Mouse (Mus musculus): ENCODE measurements around the gene Cela3a. TPM values are rescaled to one million over a fixed set of nuclear protein-coding genes. Genes with fewer than 3 reads are reported as not detected.

The Cela3a gene
- polyA plus RNA-seq, 1 experiment from 2014 or later = not detected

DNA sequence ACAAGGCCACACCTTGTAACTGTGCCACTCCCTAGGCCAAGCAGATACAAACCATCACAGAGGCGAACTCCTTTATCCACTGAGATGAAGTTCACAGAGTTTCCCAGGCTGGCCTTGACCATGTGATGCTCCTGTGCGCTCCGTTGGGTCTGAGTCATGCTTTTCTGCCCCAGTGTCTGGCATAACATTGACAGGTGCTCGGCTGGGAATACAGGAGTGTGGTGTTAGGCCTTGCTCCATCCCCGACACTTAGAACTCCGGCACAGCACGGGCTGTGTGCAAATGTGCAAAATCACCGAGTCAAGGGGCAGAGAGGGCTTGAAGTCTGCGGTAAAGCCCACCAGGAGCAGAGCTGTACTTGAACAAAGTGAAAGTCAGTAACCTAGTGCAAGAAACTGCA is 16.7 kb downstream of the Cela3a start:
- Histone ChIP-seq H3K9ac (ENCODE audit: low read depth, low read length) (no peak overlapping the region), H3K27ac (ENCODE audit: low read depth, low read length) (no peak overlapping the region), H3K4me2 (replicated peaks; ENCODE audit: low read depth, low read length) (no peak overlapping the region), H3K9me3 (ENCODE audit: control insufficient read depth, low read length) (no peaks in the 10 kb centered on the region), H3K4me3 (ENCODE audit: low read length) (no peak overlapping the region), H3K36me3 (ENCODE audit: control insufficient read depth, insufficient read depth, low read length) (no peaks in the 10 kb centered on the region), H3K27me3 (ENCODE audit: control insufficient read depth, insufficient read depth, low read length) (no peaks in the 10 kb centered on the region), H3K4me1 (ENCODE audit: control insufficient read depth, insufficient read depth, low read length) (no peaks in the 10 kb centered on the region)
- 69% methylated on average over 9 of the region's 9 CpGs for WGBS
- ATAC-seq (ENCODE audit: low FRiP score, low TSS enrichment) = no peak

DNA sequence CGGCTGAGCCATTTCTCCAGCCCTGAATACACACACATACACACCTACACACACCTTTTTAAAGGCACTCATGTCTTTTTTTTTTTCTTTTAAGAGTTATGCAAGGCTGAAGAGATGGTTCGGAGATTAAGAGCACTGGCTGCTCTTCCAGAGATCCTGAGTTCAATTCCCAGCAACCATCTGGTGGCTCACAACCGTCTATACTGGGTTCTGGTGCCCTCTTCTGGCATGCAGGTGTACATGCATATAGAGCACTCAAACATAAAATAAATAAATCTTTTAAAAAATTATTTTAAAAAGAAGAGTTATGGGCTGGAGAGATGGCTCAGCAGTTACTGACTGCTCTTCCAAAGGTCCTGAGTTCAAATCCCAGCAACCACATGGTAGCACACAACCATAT is 18.3 kb downstream of the Cela3a start:
- H3K27ac ChIP-seq (ENCODE audit: low read depth, low read length) = no peak overlapping the region
- H3K9ac ChIP-seq (ENCODE audit: low read depth, low read length) = no peak overlapping the region
- H3K4me1 ChIP-seq (ENCODE audit: control insufficient read depth, insufficient read depth, low read length) = peaks cover 3% of the 10 kb centered on the region; the same call in 1 of the 2 replicates
- H3K27me3 ChIP-seq (ENCODE audit: control insufficient read depth, insufficient read depth, low read length) = no peaks in the 10 kb centered on the region
- no peak for ATAC-seq (ENCODE audit: low FRiP score, low TSS enrichment)
- H3K4me2 ChIP-seq (replicated peaks; ENCODE audit: low read depth, low read length) = no peak overlapping the region
- H3K36me3 ChIP-seq (ENCODE audit: control insufficient read depth, insufficient read depth, low read length) = no peaks in the 10 kb centered on the region
- H3K9me3 ChIP-seq (ENCODE audit: control insufficient read depth, low read length) = no peaks in the 10 kb centered on the region
- H3K4me3 ChIP-seq (ENCODE audit: low read length) = no peak overlapping the region
- WGBS = 95% methylated on average over 3 of the region's 3 CpGs

DNA sequence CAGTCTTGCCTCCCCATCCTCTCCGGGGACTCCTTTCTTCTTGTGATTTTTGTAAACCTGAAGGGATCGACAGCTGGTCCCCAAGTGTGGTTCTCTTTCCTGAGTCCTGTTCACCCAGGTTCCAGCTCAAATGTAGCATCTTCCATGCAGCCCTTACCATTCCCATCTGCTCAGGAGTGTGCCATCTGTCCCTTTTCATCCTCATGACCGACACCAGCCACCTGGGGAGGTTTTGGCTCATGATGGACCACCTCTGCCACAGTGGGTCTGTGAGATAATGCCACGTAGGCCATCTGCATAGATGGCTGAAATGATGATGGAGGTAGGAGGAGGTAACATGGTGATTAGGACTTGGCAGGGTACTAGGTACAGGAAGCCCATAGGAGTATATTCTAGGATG is 19.4 kb downstream of the Cela3a start:
- Histone ChIP-seq H3K9me3 (ENCODE audit: control insufficient read depth, low read length) (no peaks in the 10 kb centered on the region), H3K9ac (ENCODE audit: low read depth, low read length) (no peak overlapping the region), H3K27me3 (ENCODE audit: control insufficient read depth, insufficient read depth, low read length) (no peaks in the 10 kb centered on the region), H3K27ac (ENCODE audit: low read depth, low read length) (no peak overlapping the region), H3K4me1 (ENCODE audit: control insufficient read depth, insufficient read depth, low read length) (peaks cover 3% of the 10 kb centered on the region; the same call in 1 of the 2 replicates), H3K4me2 (replicated peaks; ENCODE audit: low read depth, low read length) (no peak overlapping the region), H3K36me3 (ENCODE audit: control insufficient read depth, insufficient read depth, low read length) (no peaks in the 10 kb centered on the region), H3K4me3 (ENCODE audit: low read length) (no peak overlapping the region)
- ATAC-seq (ENCODE audit: low FRiP score, low TSS enrichment) = no peak
- WGBS = 91% methylated on average over 4 of the region's 4 CpGs

DNA sequence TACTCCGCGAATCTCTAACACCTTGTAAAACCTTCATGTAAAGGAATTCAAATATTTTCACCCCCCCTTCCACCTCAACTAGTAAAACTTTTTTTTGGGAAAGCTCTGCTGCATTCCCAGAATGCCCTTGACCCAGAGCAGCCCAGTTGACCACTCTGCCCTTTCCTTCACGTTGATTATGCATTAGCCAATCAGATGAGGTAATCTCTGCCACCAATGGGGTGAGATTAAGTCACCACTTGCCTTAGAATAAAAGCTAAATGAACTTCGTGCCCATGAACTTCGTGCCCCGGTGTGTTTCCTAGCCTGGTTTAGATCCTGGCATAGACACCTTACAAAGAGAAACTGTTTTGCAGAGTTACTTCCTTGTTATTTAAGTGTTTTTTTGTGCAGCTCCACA is 20.6 kb downstream of the Cela3a start:
- peak overlapping the region; percentile 86; the same call in 1 of the 2 replicates for H3K9ac ChIP-seq (ENCODE audit: low read depth, low read length)
- 51% methylated on average over 6 of the region's 6 CpGs for WGBS

DNA sequence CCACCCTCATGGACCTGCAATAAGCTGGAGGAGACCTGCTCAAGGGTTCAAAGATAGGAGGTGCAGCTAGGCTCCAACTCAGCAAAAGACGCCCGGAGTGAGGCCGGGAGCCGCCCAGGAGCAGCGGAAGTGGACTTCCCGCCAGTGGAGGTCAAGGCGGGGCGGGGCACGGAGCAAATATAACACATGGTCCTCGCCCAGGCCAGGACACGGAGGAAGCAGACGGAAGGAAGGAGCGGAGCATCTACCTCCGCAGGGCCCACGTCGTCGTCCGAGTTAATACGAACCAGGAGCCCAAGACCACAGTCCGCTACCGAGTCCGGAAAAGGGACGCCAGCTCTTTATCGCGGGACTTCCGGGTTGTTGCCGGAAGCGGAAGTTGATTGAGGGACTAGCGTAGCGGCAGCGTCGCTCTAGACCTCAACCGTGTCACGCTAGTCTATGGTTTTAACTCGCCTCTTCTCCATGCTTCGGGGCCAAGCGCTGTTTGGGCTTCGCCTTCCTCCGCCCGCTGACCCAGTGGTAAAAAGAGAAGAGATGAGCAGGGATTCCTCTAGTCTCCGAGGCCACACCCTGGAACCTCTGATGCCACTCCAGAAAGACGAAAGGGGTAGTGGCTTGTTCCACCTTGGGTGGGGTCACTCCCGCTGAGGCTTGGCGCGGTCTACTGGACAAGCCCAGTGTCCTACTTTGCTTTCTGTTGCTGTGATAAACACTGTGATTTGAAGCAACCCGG is 21.4 kb downstream of the Cela3a start:
- Histone ChIP-seq H3K36me3 (ENCODE audit: control insufficient read depth, insufficient read depth, low read length) (no peaks in the 10 kb centered on the region), H3K4me2 (replicated peaks; ENCODE audit: low read depth, low read length) (peak overlapping the region; percentile 87), H3K4me3 (ENCODE audit: low read length) (peak overlapping the region; percentile 81), H3K27ac (ENCODE audit: low read depth, low read length) (peak overlapping the region; percentile 96), H3K27me3 (ENCODE audit: control insufficient read depth, insufficient read depth, low read length) (no peaks in the 10 kb centered on the region), H3K9ac (ENCODE audit: low read depth, low read length) (peak overlapping the region; percentile 86), H3K9me3 (ENCODE audit: control insufficient read depth, low read length) (no peaks in the 10 kb centered on the region), H3K4me1 (ENCODE audit: control insufficient read depth, insufficient read depth, low read length) (peaks cover 3% of the 10 kb centered on the region; the same call in 1 of the 2 replicates)
- WGBS = under 1% methylated on average over 46 of the region's 46 CpGs
- ATAC-seq (ENCODE audit: low FRiP score, low TSS enrichment) = peak; percentile 92

More for the DNA sequence above, 20.6 kb downstream of the Cela3a start:
- no peak overlapping the region; the same call in 1 of the 2 replicates for H3K27ac ChIP-seq (ENCODE audit: low read depth, low read length)
- peak overlapping the region; percentile 81 for H3K4me3 ChIP-seq (ENCODE audit: low read length)
- H3K9me3 ChIP-seq (ENCODE audit: control insufficient read depth, low read length) = no peaks in the 10 kb centered on the region
- ATAC-seq (ENCODE audit: low FRiP score, low TSS enrichment) = no peak
- no peaks in the 10 kb centered on the region for H3K27me3 ChIP-seq (ENCODE audit: control insufficient read depth, insufficient read depth, low read length)
- peaks cover 3% of the 10 kb centered on the region; the same call in 1 of the 2 replicates for H3K4me1 ChIP-seq (ENCODE audit: control insufficient read depth, insufficient read depth, low read length)
- no peaks in the 10 kb centered on the region for H3K36me3 ChIP-seq (ENCODE audit: control insufficient read depth, insufficient read depth, low read length)
- H3K4me2 ChIP-seq (replicated peaks; ENCODE audit: low read depth, low read length) = peak overlapping the region; percentile 87

DNA sequence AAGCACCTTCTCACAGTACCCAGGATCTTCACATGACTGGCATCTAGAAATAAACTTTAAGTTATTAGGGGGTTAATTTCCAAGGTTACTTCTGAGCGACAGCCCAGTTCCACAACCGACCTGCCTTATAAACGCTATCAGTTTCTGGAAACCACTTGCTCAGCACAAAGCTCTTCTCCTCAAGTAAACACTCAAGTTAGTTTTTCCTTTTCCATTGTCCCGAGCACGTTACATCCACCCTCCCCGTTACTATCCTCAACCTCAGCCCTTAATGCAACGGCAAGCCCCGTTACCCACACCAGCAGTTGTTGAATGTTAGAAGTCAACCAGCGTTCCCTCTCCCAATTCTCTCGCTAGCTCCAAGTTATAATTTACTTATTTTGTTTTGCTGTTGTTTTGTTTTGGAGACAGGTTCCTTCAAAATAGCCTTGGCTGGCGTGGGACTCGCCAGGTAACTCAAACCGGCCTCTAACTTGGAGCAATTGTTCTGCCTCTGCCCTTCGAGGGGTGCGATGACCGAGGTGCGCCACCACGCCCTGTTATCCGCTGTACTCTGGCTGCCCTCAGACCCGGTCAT is 22.0 kb downstream of the Cela3a start:
- no peak for ATAC-seq (ENCODE audit: low FRiP score, low TSS enrichment)
- Histone ChIP-seq H3K27ac (ENCODE audit: low read depth, low read length) (peak overlapping the region; percentile 96), H3K9ac (ENCODE audit: low read depth, low read length) (peak overlapping the region; percentile 86), H3K4me3 (ENCODE audit: low read length) (peak overlapping the region; percentile 81), H3K4me1 (ENCODE audit: control insufficient read depth, insufficient read depth, low read length) (peaks cover 3% of the 10 kb centered on the region; the same call in 1 of the 2 replicates), H3K36me3 (ENCODE audit: control insufficient read depth, insufficient read depth, low read length) (no peaks in the 10 kb centered on the region), H3K4me2 (replicated peaks; ENCODE audit: low read depth, low read length) (peak overlapping the region; percentile 87), H3K9me3 (ENCODE audit: control insufficient read depth, low read length) (no peaks in the 10 kb centered on the region), H3K27me3 (ENCODE audit: control insufficient read depth, insufficient read depth, low read length) (no peaks in the 10 kb centered on the region)
- under 1% methylated on average over 20 of the region's 20 CpGs for WGBS

DNA sequence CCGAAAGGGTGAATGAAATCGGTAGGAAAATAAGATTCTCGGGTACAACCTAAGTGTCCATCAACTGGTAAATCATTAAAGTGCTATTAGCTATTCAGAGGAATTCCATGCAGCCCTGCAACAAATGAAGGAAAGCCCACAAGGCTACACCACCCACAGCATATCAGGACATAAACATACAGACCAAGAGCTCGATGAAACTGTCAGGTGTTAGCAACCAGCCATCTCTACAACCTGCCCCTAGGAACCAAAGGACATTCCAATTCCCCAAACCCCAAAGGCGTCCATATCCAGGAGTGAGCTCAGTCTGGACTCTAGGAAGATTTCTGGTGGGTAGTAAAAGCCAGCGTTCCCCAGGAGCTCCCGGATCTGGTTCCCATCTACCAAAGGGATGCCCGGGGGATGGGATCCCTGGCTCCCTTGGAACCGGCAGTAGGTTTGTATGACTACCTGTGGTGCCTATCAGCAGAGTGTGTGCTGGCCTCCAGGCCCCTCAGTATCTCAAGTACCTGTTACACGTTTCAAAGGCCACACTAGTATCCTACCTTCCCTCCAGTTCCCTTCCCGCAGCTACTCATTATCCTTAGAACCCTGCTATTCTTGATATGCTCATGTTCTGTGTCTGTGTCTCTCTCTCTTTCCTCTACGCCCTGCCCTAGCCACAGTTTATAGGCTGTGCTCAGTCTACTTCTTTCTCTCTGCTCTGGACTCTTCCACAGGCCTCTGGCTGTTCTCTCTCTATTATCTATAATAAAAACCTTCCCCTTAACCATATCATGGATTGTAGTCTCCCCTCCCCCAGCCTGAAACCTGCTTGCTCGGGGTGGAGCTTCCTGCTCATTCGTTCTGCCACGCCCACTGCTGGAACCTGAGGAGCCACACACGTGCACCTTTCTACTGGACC is 28.6 kb downstream of the Cela3a start:
- ATAC-seq (ENCODE audit: low FRiP score, low TSS enrichment) = peak; percentile 71
- 39% methylated on average over 13 of the region's 16 CpGs for WGBS
- no peak overlapping the region for H3K4me3 ChIP-seq (ENCODE audit: low read length)
- peaks cover 3% of the 10 kb centered on the region; the same call in 1 of the 2 replicates for H3K4me1 ChIP-seq (ENCODE audit: control insufficient read depth, insufficient read depth, low read length)
- no peaks in the 10 kb centered on the region for H3K27me3 ChIP-seq (ENCODE audit: control insufficient read depth, insufficient read depth, low read length)
- no peaks in the 10 kb centered on the region for H3K9me3 ChIP-seq (ENCODE audit: control insufficient read depth, low read length)
- no peaks in the 10 kb centered on the region for H3K36me3 ChIP-seq (ENCODE audit: control insufficient read depth, insufficient read depth, low read length)
- H3K27ac ChIP-seq (ENCODE audit: low read depth, low read length) = peak overlapping the region; percentile 68
- H3K9ac ChIP-seq (ENCODE audit: low read depth, low read length) = no peak overlapping the region
- peak overlapping the region; percentile 8; the same call in 1 of the 2 replicates for H3K4me2 ChIP-seq (replicated peaks; ENCODE audit: low read depth, low read length)

DNA sequence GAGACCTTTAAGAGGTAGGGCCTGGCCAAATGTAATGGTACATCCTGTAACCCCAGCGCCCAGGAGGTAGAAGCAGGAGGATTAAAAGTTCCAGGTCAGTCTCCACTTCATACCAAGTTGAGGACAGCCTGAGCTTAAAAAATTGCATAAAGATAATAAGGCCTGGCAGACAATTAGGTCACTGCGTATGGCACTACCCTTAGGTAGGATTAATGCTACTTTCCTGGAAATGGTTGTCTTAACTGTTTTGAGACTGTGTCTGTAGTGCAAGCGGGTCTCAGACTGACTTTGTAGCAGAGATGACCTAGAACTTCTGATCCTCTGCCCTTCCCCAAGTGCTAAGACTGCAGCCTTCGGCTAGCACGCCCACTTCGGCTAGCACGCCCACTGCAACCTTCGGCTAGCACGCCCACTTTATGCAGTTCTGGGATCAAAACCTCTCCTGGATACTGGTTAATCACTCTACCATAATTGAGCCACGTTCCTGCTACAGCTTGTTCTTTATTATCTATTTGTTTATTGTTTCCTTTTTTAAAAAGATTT is 29.8 kb downstream of the Cela3a start:
- no peaks in the 10 kb centered on the region for H3K9me3 ChIP-seq (ENCODE audit: control insufficient read depth, low read length)
- no peak for ATAC-seq (ENCODE audit: low FRiP score, low TSS enrichment)
- H3K27ac ChIP-seq (ENCODE audit: low read depth, low read length) = no peak overlapping the region
- H3K4me3 ChIP-seq (ENCODE audit: low read length) = no peak overlapping the region
- WGBS = 89% methylated on average over 10 of the region's 10 CpGs
- no peak overlapping the region for H3K9ac ChIP-seq (ENCODE audit: low read depth, low read length)
- no peak overlapping the region for H3K4me2 ChIP-seq (replicated peaks; ENCODE audit: low read depth, low read length)
- no peaks in the 10 kb centered on the region for H3K27me3 ChIP-seq (ENCODE audit: control insufficient read depth, insufficient read depth, low read length)
- no peaks in the 10 kb centered on the region for H3K36me3 ChIP-seq (ENCODE audit: control insufficient read depth, insufficient read depth, low read length)
- peaks cover 7% of the 10 kb centered on the region; the same call in 1 of the 2 replicates for H3K4me1 ChIP-seq (ENCODE audit: control insufficient read depth, insufficient read depth, low read length)

All from kidney, embryonic 14.5 days (tissue).